Mouse (Mus musculus) fat pad, adult 2 months (tissue): ENCODE results near the gene Mtmr6.
"Not testable (repeated sequence)": the region's sequence is repeated elsewhere in the genome, so short reads cannot be mapped to it uniquely, and the experiment has no call there.

Source experiments
- DNase-seq: peaks from one replicate; pipeline ENCODE4 v3.0.0-alpha.2; 2011; ENCODE audit warnings: low read depth, low spot score; ENCODE audit errors: extremely low read depth

The Mtmr6 gene

DNA sequence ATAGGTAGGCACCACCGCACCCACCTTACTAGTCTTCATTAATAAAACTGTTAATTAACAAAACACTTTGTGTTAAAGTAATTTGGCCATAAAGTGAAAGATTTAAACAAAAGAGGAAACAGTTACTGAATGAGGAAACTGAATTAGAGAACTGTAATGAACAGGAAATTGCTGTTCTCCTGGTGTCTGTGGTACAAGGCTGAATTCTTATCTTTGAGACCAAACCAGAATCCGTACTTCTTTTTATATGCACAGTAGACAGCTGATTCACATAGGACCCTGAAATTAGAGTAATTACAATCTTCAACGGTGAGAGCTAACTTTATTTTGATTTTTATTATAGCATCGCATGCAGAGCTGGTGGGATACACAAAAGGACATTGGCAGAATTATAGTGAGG is 25.3 kb downstream of the Mtmr6 start:
- DNase-seq: no peak

DNA sequence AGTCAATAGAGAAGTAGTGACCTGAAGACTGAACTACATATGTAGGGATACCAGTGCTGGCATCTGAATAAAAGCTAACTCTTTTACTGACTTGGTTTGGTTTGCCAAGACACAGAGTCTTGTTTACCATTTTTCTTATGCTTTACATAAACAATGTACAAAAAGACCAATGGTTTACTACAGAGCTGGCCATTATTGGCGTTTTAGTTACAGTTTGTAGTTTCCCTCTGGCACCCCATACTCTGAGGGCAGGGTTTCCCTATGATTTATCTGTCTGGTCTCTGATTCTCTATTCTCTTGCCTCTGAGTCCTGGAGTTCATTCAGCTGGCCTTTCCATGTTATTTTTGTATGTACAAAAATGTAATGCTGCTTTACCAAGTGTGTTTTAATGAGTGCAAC is 30.5 kb downstream of the Mtmr6 start:
- DNase-seq: no peak

DNA sequence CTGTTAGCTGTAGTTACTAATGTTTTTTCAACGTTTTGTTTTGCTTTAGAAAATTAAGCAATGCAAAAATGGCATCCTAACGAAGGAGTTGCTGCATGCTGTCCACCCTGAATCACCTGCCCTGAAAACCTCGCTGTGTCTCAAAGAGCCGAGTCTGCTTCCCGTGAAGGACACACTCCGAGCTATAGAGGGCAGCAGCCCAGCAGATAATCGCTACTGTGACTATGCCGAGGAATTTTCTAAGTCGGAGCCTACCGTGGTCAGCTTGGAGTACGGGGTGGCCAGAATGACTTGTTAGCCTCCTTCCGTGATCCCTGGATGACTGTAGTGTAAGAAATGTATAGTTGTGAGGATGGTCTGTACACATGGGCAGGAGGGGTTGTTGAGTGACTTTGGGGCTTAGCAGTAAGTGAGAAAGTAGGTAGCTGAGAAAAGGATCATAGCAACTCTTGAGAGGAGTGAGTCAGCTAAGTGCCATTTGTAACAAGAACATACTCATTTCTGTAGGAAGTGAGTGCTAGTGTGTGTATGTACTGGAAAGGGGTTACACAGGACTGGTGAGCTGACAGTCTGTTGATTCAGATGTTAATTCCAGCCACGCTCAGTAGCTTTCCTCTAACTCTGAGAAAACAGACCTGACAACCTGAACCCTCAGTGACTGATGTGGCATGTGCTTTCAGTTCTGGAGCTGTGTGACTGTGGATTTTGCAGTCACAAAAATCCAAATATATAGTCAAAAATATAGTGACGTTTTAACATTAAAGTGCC is 35.4 kb downstream of the Mtmr6 start:
- DNase-seq: no peak

DNA sequence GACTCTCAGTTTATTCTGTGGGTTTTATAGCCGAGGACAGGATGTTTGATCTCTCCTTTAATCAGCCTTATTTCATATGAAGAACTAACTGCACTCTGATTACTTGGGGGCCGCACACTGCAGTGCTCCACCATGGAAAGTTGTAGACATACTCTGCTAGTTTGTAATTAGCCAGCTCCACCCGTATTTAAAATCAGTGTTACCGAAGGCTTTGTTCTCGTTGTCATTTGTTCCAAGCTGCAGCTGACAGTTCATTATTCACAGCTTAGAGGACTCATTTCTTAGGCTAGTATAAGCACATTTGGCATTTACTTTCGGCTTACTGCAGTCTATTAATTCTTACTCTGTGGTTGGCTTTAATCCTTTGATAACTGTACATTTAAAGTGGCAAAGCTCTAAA is 36.0 kb downstream of the Mtmr6 start:
- DNase-seq: no peak

DNA sequence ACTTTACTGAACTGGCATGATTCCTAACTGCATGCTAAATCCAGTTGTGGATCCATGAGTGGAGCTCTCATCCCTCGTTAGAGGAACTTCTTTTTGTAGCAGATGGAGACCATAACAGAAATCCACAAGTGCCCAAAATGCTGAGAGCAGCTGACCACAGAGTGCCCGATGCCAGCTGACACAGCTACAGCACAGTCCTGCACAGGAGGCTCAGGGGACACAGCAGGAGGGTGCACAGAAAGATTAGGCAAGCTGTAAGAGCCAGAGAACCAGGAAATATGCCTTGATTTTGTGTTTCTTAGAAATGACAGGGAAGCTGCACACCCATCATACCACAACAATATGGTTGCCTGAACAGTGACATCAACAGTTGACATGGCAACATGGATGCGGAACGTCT is 37.4 kb downstream of the Mtmr6 start:
- no peak for DNase-seq

DNA sequence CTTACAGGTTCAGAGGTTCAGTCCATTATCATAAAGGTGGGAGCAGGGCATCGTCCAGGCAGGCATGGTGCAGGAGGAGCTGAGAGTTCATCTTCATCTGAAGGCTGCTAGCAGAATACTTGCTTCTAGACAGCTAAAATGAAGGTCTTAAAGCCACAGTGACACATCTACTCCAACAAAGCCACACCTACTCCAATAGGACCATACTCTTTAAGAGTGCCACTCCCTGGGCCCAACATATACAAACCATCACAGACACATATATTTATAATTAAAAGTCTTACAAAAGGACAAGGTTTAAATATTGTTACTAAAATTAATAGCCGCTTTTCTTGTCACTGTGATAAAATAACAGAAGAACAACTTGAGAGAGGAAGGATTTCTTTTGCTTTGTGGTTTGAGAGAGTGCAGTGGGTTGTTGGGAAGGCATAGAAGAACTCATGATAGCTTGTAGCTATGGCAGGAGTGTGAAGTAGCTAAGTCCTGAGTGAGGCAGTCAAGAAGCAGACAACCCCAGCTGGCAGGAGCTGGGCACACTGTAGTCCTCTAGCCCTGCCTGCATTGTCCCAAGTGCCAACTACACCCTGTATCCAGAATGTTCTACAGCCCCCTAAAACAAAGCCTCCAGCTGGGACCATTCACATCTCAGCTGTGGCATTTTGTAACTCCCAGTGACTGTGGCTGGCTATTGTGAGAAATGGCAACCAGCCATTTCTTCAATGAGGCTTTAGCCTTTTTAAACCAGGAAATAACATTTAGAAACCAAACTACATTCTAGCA is 39.6 kb downstream of the Mtmr6 start:
- no peak for DNase-seq

DNA sequence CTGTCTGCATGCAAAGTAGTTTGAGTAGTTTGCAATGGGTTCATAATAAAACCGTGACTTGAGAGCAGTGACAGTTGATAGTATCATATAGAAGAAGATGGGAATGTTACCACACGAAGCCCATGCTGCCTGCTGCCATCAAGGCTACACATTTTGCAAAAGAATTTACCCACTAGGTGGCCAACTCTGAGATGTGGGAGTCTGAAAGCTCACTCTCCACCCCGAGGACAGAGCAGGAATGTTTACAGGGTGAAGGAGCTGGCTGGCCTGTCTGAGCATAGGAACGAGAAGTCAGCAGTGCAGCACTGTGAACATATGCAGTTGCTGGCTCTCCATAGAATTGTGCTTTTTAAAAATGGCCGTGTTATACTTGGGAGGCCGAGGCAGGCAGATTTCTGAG is 43.1 kb downstream of the Mtmr6 start:
- DNase-seq: no peak

DNA sequence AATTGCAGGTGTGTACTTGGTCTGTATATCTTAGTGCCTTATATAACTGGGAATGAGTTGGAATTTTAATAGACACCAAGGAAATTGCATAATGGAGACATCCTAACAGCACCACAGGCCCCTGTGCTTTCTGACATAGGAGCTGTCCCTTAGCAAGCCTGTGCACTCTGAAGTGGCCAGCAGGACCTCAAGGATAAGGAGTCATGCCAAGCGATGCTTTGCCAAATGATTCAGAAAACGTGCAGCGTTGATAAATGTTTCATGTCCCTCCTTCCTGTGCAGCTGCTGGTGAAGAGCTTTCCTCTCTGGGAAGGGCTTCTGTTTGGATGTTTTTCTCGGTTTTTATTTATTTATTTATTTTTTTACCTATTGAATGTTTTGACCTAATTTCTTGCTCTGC is 45.7 kb downstream of the Mtmr6 start:
- DNase-seq: no peak

DNA sequence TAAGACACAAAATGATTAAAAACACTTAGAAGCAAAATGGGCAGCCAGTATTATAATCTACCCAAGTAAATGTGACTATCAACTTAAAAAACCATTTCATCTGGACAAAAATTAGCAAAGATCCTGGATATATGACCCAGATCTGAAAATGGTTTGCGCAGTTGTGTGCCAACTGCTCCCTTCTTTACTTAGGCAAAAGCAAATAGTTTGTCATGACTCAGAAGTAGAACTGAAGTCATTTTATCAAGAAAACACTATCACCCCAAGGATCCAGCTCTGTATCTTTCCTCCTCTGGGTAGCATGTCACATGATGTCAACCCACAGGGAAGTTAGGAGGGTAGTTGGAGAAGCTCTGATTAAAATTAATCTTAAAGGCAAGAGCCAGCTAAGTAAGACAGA is 54.2 kb downstream of the Mtmr6 start:
- no peak for DNase-seq

DNA sequence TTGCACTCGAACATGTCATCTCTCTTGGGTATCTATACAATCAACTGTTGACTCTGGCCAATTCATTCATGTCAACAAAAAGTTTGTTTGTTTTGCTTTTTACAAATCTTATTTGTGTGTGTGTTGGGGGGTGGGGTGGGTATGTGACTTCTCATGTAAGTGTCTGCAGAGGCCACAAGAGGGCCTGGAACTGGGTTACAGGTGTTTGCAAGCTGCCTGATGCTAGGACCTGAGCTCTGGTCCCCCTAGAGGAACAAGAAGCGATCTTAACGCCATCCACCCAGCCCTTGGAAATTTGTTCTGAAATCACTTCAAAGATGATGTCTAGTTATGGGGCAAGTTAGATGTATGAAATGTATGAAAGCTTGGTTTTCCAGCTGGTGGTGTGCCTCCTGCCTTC is 55.8 kb downstream of the Mtmr6 start:
- no peak for DNase-seq

DNA sequence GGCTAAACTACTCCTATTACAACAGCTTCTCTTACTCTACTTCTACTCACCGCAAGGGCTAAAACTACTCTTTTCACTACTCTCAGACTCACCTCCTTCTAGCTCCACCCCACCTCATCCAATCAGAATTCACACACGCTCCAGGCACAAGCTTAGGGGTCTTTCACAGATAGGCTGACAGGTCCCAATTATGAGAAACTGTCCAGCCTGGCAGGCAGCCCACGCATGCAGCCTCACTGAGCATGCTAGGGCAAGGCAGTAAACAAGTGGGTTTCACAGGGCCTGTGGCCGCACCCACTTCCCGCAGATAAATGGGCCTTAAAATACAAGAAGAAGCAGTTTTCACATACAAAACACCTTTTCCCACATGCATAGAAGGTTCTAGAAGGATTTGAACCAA is 75.0 kb downstream of the Mtmr6 start:
- not testable (repeated sequence) for DNase-seq

DNA sequence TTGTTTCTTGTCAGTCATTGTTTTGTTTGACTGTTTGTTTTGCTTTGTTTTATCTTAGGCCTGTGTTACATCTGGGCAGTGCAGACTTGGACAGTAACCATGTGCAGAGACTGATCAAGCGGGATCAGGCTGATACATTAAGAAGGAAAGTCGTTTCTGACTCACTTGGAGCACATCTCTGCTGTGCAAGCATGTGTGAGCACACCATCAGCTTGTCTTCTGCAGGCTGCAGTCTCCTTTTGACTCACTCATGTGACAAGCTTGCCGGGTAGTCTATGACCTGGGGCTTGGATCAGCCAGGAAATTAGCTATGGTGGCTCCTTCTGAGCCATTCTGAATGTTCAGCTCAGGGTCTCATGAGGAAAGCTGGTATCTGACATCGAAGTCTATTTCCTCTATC is 75.5 kb downstream of the Mtmr6 start:
- no peak for DNase-seq

DNA sequence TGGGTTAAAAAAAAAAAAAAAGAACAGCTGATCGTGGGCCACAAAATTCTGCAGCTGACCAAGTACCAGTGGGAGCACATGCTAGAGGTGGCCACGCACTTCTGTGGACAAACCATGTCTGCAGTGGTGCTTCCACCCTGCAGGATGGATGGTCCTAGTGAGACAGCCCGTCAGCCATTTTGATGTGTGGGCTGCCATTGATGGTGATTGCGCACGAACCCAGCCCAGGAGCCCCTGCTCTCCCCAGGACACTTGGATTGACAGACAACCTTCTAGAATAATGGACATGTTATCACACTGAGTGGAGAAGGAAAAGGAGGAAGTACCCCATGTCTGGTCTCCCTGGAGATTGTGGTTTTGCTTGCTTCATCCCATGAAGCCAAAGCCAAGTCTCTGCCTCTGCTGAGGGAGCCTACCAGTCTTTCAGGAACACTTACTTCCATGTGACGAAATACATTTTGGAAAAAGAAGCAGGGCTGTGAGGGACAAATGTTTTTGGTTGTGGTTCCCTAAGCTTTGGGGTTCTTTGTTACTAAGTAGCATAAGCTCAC is 80.4 kb downstream of the Mtmr6 start:
- no peak for DNase-seq
